Mouse (Mus musculus): ENCODE data around the gene 9230102O04Rik. TPM values are rescaled to one million over a fixed set of nuclear protein-coding genes. Genes with fewer than 3 reads are reported as not detected.

The 9230102O04Rik gene
- polyA plus RNA-seq, 1 experiment from 2014 or later = not detected

Other genes starting within 250 kb of the 9230102O04Rik start
- gene 4930412O13Rik, start 8.3 kb downstream of the 9230102O04Rik start, polyA plus RNA-seq (2014; fragmentation: Nextera tagmentation; extraction: Ambion mirVana) = 0.29 and 0.34 TPM in 2 replicates
- gene Gata3, start 494 bp upstream of the 9230102O04Rik start, polyA plus RNA-seq (2014; fragmentation: Nextera tagmentation; extraction: Ambion mirVana) = 15.7 and 23.1 TPM in 2 replicates
- 10.9 and 11.6 TPM in 2 replicates for gene Taf3, start 159.1 kb upstream of the 9230102O04Rik start, polyA plus RNA-seq (2014; fragmentation: Nextera tagmentation; extraction: Ambion mirVana)
- 611 and 614 TPM in 2 replicates for gene Atp5c1, start 191.0 kb upstream of the 9230102O04Rik start, polyA plus RNA-seq (2014; fragmentation: Nextera tagmentation; extraction: Ambion mirVana)
- gene Kin, start 191.1 kb upstream of the 9230102O04Rik start, polyA plus RNA-seq (2014; fragmentation: Nextera tagmentation; extraction: Ambion mirVana) = 22.7 and 24.3 TPM in 2 replicates
- gene Itih2, start 241.9 kb upstream of the 9230102O04Rik start, polyA plus RNA-seq (2014; fragmentation: Nextera tagmentation; extraction: Ambion mirVana) = 3.6 and 3.8 TPM in 2 replicates